Comparison of ENCODE assay signal across 32 mouse cellular contexts in genomic region chr12:40218430-40218945, GRCm38 (mm10). TPM values are rescaled to one million over a fixed set of nuclear protein-coding genes. Genes with fewer than 3 reads are reported as not detected.
DNase-seq lines count a peak whose midpoint lies in the region; ATAC-seq and TF ChIP-seq lines count a peak whose summit lies in the region.
"Had no signal": no experiment of that assay in that cellular context is flagged by ENCODE, and none has a peak within 500 bp of the region (broad histone marks: within the 10 kb centered on the region; RNA-seq: fewer than 3 reads in every experiment).

No protein-coding gene starts in this region.

- no peaks in the 10 kb centered on the region for H3K9me3 ChIP-seq in midbrain, embryonic 11.5 days (ENCODE audit: control insufficient read depth, low read length)
- H3K9me3 ChIP-seq in midbrain, embryonic 16.5 days (replicated peaks; ENCODE audit: control insufficient read depth, low read length, poor library complexity, severe bottlenecking) = no peaks in the 10 kb centered on the region
- H3K9me3 ChIP-seq: embryonic facial prominence, embryonic 12.5 days; embryonic facial prominence, embryonic 15.5 days; forebrain, embryonic 12.5 days; forebrain, embryonic 15.5 days; heart, embryonic 10.5 days; heart, embryonic 13.5 days; hindbrain, embryonic 10.5 days; hindbrain, embryonic 13.5 days; intestine, embryonic 15.5 days had no signal

- no peak overlapping the region for H3K27ac ChIP-seq in midbrain, embryonic 11.5 days (ENCODE audit: low read depth, low read length)
- H3K27ac ChIP-seq in midbrain, embryonic 16.5 days (ENCODE audit: low read length) = no peak overlapping the region
- H3K27ac ChIP-seq: embryonic facial prominence, embryonic 12.5 days; embryonic facial prominence, embryonic 15.5 days; forebrain, embryonic 12.5 days; forebrain, embryonic 15.5 days; heart, embryonic 10.5 days; heart, embryonic 13.5 days; hindbrain, embryonic 10.5 days; hindbrain, embryonic 13.5 days; intestine, embryonic 15.5 days had no signal

- intact Hi-C loops in heart, postnatal 25 days (cut with DNase I) = no loop called here

- no peaks in the 10 kb centered on the region for H3K27me3 ChIP-seq in midbrain, embryonic 11.5 days (ENCODE audit: control insufficient read depth, insufficient read depth, low read length)
- H3K27me3 ChIP-seq in midbrain, embryonic 16.5 days (ENCODE audit: control insufficient read depth, insufficient read depth, low read depth, low read length) = no peaks in the 10 kb centered on the region
- H3K27me3 ChIP-seq in myocyte (ENCODE audit: control insufficient read depth, insufficient read depth, insufficient read length) = no peaks in the 10 kb centered on the region
- H3K27me3 ChIP-seq: embryonic facial prominence, embryonic 12.5 days; embryonic facial prominence, embryonic 15.5 days; forebrain, embryonic 12.5 days; forebrain, embryonic 15.5 days; heart, embryonic 13.5 days; hindbrain, embryonic 13.5 days; intestine, embryonic 15.5 days; Patski had no signal

- no peak for TF ChIP-seq POLR2A in myocyte (IDR thresholded peaks at IDR 0.05; ENCODE audit: insufficient read length, low read depth)

- peaks cover 15% of the 10 kb centered on the region for H3K4me1 ChIP-seq in midbrain, embryonic 11.5 days (ENCODE audit: control insufficient read depth, insufficient read depth, low read length)
- peaks cover 16% of the 10 kb centered on the region for H3K4me1 ChIP-seq in midbrain, embryonic 16.5 days (ENCODE audit: control insufficient read depth, insufficient read depth, low read length)

- H3K36me3 ChIP-seq in midbrain, embryonic 11.5 days (ENCODE audit: control insufficient read depth, insufficient read depth, low read length) = peaks cover 15% of the 10 kb centered on the region
- peaks cover 17% of the 10 kb centered on the region for H3K36me3 ChIP-seq in midbrain, embryonic 16.5 days (ENCODE audit: control insufficient read depth, insufficient read depth, low read length)
- peaks cover 37% of the 10 kb centered on the region for H3K36me3 ChIP-seq in myocyte (ENCODE audit: control insufficient read depth, insufficient read depth)

- no peak overlapping the region for H3K4me3 ChIP-seq in midbrain, embryonic 11.5 days (ENCODE audit: low read depth, low read length)
- no peak overlapping the region for H3K4me3 ChIP-seq in midbrain, embryonic 16.5 days (ENCODE audit: low read depth, low read length)
- H3K4me3 ChIP-seq in myocyte = no peak overlapping the region
- H3K4me3 ChIP-seq: embryonic facial prominence, embryonic 12.5 days; embryonic facial prominence, embryonic 15.5 days; erythroblast, embryonic 14.5 days; forebrain, embryonic 12.5 days; forebrain, embryonic 15.5 days; heart, embryonic 10.5 days; heart, embryonic 13.5 days; hindbrain, embryonic 10.5 days; hindbrain, embryonic 13.5 days; intestine, embryonic 15.5 days had no signal

- no peak for ATAC-seq in midbrain, embryonic 11.5 days (ENCODE audit: low FRiP score)
- no peak for ATAC-seq in midbrain, embryonic 16.5 days
- ATAC-seq: forebrain, embryonic 15.5 days; hindbrain, embryonic 16.5 days; intestine, embryonic 15.5 days; Patski had no signal

- peaks cover 80% of the 10 kb centered on the region for H3K79me2 ChIP-seq in myocyte (ENCODE audit: control insufficient read depth, insufficient read depth)

- 66% methylated on average over 2 of the region's 2 CpGs for WGBS in midbrain, embryonic 11.5 days
- 62% methylated on average over 2 of the region's 2 CpGs for WGBS in midbrain, embryonic 16.5 days

- no peak overlapping the region for H3ac ChIP-seq in myocyte (ENCODE audit: control insufficient read depth, insufficient read length)

- H3K9ac ChIP-seq in midbrain, embryonic 11.5 days (ENCODE audit: low read length) = no peak overlapping the region
- no peak overlapping the region for H3K9ac ChIP-seq in midbrain, embryonic 16.5 days (ENCODE audit: low read depth, low read length)
- H3K9ac ChIP-seq: embryonic facial prominence, embryonic 12.5 days; embryonic facial prominence, embryonic 15.5 days; forebrain, embryonic 12.5 days; forebrain, embryonic 15.5 days; heart, embryonic 13.5 days; hindbrain, embryonic 13.5 days; intestine, embryonic 15.5 days had no signal

- H3K4me2 ChIP-seq in midbrain, embryonic 11.5 days = no peak overlapping the region
- H3K4me2 ChIP-seq in midbrain, embryonic 16.5 days (ENCODE audit: low read length) = no peak overlapping the region
- peak overlapping the region; percentile 91 for H3K4me2 ChIP-seq in myocyte (ENCODE audit: low read depth)
- H3K4me2 ChIP-seq: embryonic facial prominence, embryonic 12.5 days; embryonic facial prominence, embryonic 15.5 days; forebrain, embryonic 12.5 days; forebrain, embryonic 15.5 days; heart, embryonic 13.5 days; hindbrain, embryonic 13.5 days; intestine, embryonic 15.5 days had no signal

- peak; percentile 42 for DNase-seq in heart, adult 11 months
- DNase-seq in heart, postnatal 25 days (ENCODE audit: low spot score) = no peak
- DNase-seq in kidney, adult 9 months = peak; percentile 37
- DNase-seq in kidney, postnatal 25 days = no peak
- peak; percentile 61 for DNase-seq in midbrain, embryonic 11.5 days (ENCODE audit: low spot score, missing footprints)
- no peak for DNase-seq in adipocyte (ENCODE audit: low spot score)
- DNase-seq: adrenal gland, adult 2 months; adrenal gland, postnatal 14 days; B cell, adult 2 months; cerebellum, adult 11 months; cerebellum, adult 2 months; cerebellum, adult 9-11 months; cerebellum, postnatal 25 days; gastrocnemius, postnatal 10 days; gastrocnemius, postnatal 36 days; heart, adult 18-20 months; heart, postnatal 14 days had no signal

TF ChIP-seq in myocyte, 11 proteins besides CTCF, POLR2A, EP300 and RAD21:
- TF ChIP-seq USF1 (IDR thresholded peaks at IDR 0.05; ENCODE audit: low read depth) (no peak), TCF12 (IDR thresholded peaks at IDR 0.05; ENCODE audit: insufficient read depth, poor library complexity, severe bottlenecking) (no peak), POLR2AphosphoS2 (IDR thresholded peaks at IDR 0.05; ENCODE audit: insufficient read length, low read depth) (no peak), SRF (IDR thresholded peaks at IDR 0.05; ENCODE audit: control insufficient read depth, insufficient read length, low read depth) (no peak), MYOD1 (IDR thresholded peaks at IDR 0.05; ENCODE audit: control insufficient read depth in 1 of 3, insufficient read length in 2 of 3, low read depth in 2 of 3) (no peak), MYOG (IDR thresholded peaks at IDR 0.05; ENCODE audit: control insufficient read depth in 1 of 3, insufficient read depth in 1 of 3, insufficient read length in 2 of 3, low read depth in 2 of 3) (no peak), MAX (IDR thresholded peaks at IDR 0.05; ENCODE audit: low read depth) (no peak), E2F4 (IDR thresholded peaks at IDR 0.05; ENCODE audit: insufficient read depth) (no peak), CEBPB (IDR thresholded peaks at IDR 0.05; ENCODE audit: insufficient read depth, poor library complexity, severe bottlenecking) (no peak)
TF ChIP-seq in myocyte: peak in this region for 0.

RNA-seq across cellular contexts. Expression of gene Lsmem1, which starts 19.2 kb away (rescaled TPM):
- total RNA-seq in heart, postnatal 25 days (2021) = 10 to 100 TPM; 40.6 to 43.2 TPM
- not detected in 2 replicates for polyA plus RNA-seq in midbrain, embryonic 11.5 days (2014; fragmentation: Nextera tagmentation; extraction: Ambion mirVana)
- 0.29 TPM in 1 of 2 replicates, not detected in the other for polyA plus RNA-seq in midbrain, embryonic 16.5 days (2015; fragmentation: Nextera tagmentation; extraction: Ambion mirVana)
- 0.22 TPM for polyA plus RNA-seq in myocyte (2012; fragmentation: generic; extraction: Trizol)
- total RNA-seq: adrenal gland, postnatal 14 days; common myeloid progenitor, adult 5-6 weeks had no signal
- polyA plus RNA-seq: adrenal gland, adult 2 months; erythroblast, embryonic 14.5 days; forebrain, embryonic 15.5 days; hindbrain, embryonic 10.5 days; hindbrain, embryonic 16.5 days; intestine, embryonic 15.5 days; Patski had no signal

RNA-seq across cellular contexts. Expression of gene Ifrd1, which starts 29.8 kb away (rescaled TPM):
- total RNA-seq in heart, postnatal 25 days (2021) = 10 to 100 TPM; 75.2 to 75.9 TPM
- polyA plus RNA-seq in midbrain, embryonic 11.5 days (2014; fragmentation: Nextera tagmentation; extraction: Ambion mirVana) = 198 and 210 TPM in 2 replicates
- 181 and 183 TPM in 2 replicates for polyA plus RNA-seq in midbrain, embryonic 16.5 days (2015; fragmentation: Nextera tagmentation; extraction: Ambion mirVana)
- polyA plus RNA-seq in myocyte (2012; fragmentation: generic; extraction: Trizol) = 84.7 TPM

Comparison
In these comparisons a context has a peak if more than half of its experiments do, and no peak if none do; other contexts are left out.
1. DNase-seq: peak in heart, adult 11 months (single experiment), kidney, adult 9 months (single experiment) and midbrain, embryonic 11.5 days (single experiment); none in heart, postnatal 25 days (single experiment), kidney, postnatal 25 days (0 of 2) and adipocyte (single experiment).